Mouse (Mus musculus): ENCODE results near the gene Pof1b. TPM values are rescaled to one million over a fixed set of nuclear protein-coding genes. Genes with fewer than 3 reads are reported as not detected.

Pof1b gene
- polyA plus RNA-seq, 1 experiment from 2014 or later, result 1.0 TPM

GRCm38 (mm10) chrX:112600511-112601305 is 97.7 kb downstream of the Pof1b start, which contains the start of gene Zfp711:
TSS of gene Zfp711 (plus strand) at chrX:112600526.
- peak within 1 kb of the TSS; percentile 60 for H3K9ac ChIP-seq (ENCODE audit: low read depth, low read length)
- DNase-seq (ENCODE audit: low spot score) (peak; percentile 72), ATAC-seq (replicated peaks; ENCODE audit: low FRiP score, low read depth) (peak; percentile 95)
- 27% methylated on average over 79 of the region's 79 CpGs for WGBS
- no peaks in the 10 kb centered on the region for H3K9me3 ChIP-seq (replicated peaks; ENCODE audit: low read length)
- H3K27ac ChIP-seq, result peak within 1 kb of the TSS; percentile 36
- H3K36me3 ChIP-seq (ENCODE audit: insufficient read depth, low read length), result no peaks in the 10 kb centered on the region
- no peaks in the 10 kb centered on the region for H3K27me3 ChIP-seq (ENCODE audit: insufficient read depth, low read length)
- peak within 1 kb of the TSS; percentile 59 for H3K4me2 ChIP-seq (ENCODE audit: low read length)
- peak within 1 kb of the TSS; percentile 56 for H3K4me3 ChIP-seq (replicated peaks; ENCODE audit: low read depth, low read length)
- TF ChIP-seq CTCF (IDR thresholded peaks at IDR 0.05; ENCODE audit: low read depth), result no peak
- H3K4me1 ChIP-seq (replicated peaks; ENCODE audit: insufficient read depth, low read length), result no peaks in the 10 kb centered on the region

Other genes with a start within 250 kb of the Pof1b start
- not detected in 2 replicates for gene 2010106E10Rik, start 203.4 kb downstream of the Pof1b start, polyA plus RNA-seq (2015; fragmentation: Nextera tagmentation; extraction: Ambion mirVana)
- 4.6 and 5.6 TPM in 2 replicates for gene Zfp711, start 98.1 kb downstream of the Pof1b start, polyA plus RNA-seq (2015; fragmentation: Nextera tagmentation; extraction: Ambion mirVana)